Mouse (Mus musculus): ENCODE results near the gene Fam214a. TPM values are rescaled to one million over a fixed set of nuclear protein-coding genes. Genes with fewer than 3 reads are reported as not detected.

Gene Fam214a
- total RNA-seq, 2 experiments from 2014 or later: 2.6 to 5.7 TPM

DNA sequence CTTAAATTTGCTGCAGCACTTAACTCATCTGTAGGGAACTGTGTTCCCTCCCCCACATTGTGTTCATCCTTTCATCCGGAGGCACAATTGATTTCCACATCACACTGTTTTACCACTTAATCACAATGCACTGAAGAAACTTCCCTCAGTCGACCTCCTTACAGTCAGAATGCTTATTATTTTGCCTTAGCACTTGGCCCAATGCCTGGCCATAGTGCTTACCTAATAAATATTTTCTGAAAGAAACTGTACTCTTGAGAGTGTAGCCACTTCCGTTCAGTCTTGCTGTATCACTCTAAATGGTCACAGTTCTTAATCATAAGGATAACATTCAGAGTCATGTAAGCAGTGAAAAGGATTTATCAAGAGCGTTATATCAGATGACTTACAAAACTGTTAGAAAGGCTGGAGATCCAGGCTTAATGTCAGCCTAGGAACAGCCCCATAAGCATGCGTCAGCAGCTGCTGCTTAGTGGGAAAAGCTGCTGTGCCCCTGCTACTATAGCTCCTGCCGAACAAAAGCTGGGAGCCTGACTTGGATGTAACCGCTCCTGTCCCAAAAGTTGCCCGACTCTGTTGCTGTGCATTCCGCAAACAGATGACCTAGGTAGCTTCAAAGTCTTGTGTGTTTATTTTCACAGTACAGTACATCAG lies 112.1 kb downstream of the Fam214a start:
- no peak for ATAC-seq (replicated peaks; ENCODE audit: low FRiP score, low TSS enrichment, poor library complexity, severe bottlenecking)

DNA sequence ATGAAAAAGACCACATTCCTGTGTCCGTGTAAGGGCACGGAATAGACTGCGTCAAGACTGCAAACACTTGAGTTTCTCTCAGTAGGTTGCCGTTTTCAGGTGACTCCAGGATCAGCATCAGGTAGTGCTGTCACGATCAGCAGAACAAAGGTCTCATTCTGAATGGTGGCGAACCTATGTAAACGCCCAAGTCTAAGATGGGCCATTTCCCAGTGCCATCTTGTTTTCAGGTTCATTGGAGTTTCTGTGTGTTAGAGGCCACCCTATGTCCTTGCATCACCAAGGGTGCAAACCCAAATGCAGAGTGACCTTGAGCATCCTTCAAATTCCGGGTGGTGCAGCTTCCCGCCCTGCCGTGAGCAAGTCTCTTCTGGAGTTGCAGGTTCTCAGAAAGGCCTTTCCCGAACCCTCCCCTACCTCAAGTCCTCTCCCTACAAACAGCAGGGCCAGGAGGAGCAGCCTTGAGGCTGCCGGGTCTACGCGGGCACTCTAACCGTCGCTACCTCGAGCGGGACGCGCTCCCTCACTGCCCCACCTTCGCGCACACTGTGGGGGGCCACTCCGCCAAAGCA lies 117.9 kb downstream of the Fam214a start, which contains the start of gene Myo5a:
TSS of gene Myo5a (plus strand) at position 559 of the 572 bp plus-strand sequence.
- no peak for ATAC-seq (replicated peaks; ENCODE audit: low FRiP score, low TSS enrichment, poor library complexity, severe bottlenecking)

DNA sequence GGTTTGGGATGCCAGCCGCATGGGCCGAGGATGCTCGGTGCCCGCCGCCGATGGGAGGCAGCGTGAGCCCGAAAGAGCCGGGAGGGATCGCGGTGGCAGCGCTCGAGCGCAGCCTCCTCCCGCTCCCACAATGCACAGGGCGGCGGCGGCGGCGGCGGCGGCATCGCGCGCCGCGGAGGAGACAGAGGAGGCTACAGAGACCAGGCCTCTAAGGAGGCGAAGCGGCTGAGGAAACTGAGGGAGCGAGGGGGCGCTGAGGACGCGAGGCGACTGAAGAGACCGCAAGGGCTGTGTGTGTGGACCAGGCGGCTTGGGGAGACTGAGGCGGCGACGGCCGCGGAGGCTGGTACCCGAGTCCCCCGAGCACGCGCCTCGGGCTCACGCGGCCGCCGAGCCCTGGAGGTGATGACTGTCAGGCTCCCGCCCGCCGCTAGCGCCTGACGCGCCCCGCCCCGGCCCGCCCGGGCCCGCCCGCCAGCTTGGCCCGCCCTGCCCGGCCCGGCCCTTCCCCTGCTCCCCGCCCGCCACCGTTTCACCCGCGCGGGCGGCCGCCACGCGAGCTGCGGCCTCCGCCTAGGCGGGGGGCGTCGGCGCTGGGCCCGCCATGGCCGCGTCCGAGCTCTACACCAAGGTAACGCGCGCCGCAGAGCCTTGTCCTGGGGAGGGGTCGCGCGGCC lies 118.5 kb downstream of the Fam214a start:
- peak; percentile 87 for ATAC-seq (replicated peaks; ENCODE audit: low FRiP score, low TSS enrichment, poor library complexity, severe bottlenecking)

DNA sequence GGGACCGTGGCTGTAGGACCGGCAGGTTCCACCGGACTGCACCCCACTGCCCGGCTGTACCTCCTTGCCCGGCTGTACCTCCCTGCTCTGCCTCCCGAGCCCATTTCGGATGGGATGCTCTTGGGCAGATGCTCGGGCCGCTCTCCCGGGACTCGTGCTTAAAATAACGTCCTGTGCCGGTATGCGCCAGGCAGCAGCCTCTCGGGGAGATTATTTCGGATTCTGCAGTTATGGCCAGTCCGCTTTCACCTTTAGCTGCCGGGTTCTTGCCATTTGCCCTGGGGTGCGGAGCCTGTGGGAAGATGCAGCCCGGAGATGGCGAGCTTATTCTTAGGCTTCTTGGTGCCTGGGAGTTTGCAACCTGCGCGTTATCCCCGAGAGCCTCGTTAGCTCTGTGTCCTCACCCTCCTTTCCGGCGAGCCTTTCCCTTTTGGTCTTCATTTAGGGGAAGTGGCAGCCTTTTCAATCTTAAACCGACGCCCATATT lies 119.1 kb downstream of the Fam214a start:
- peak; percentile 42 for ATAC-seq (replicated peaks; ENCODE audit: low FRiP score, low TSS enrichment, poor library complexity, severe bottlenecking)

DNA sequence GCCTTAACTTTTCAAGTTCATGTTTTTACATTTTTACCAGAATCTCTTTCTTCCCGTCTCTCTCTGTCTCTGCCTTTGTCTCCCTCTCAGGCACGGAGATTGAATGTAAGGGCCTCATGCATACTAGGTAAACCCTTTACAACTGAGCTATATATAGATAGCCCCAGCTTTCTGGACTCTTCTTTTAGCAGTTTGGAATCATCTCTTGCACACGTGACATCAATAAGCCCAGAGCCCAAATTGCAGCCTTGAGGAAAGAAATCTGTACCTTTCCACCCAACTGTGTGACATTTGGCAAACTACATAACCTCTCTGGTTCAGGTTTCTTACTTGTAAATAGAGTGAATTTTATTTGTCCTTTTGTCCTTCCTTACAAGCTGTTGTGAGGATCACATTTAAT lies 119.7 kb downstream of the Fam214a start:
- ATAC-seq (replicated peaks; ENCODE audit: low FRiP score, low TSS enrichment, poor library complexity, severe bottlenecking): no peak

DNA sequence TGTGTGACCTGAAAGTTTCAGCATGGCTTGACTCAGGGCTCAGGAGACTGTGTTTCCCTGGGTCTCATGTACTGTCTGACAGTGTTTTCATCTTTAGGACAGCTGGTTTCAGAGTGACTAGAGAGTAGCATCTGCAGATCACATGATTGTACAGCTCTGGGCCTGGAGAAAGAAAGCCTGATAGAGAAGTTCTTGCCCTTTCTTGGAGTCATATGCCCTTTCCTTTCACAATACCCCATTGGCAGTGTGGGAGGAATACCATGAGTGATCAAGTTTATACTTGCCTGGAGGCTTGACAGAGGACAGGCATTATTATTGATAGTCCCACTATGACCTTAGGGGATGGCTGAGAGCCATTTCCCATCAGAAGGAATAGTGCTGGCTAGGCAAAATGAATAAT lies 124.5 kb downstream of the Fam214a start:
- ATAC-seq (replicated peaks; ENCODE audit: low FRiP score, low TSS enrichment, poor library complexity, severe bottlenecking): no peak

Other genes starting within 250 kb of the Fam214a start
- not detected in 2 replicates for gene Onecut1, start 91.0 kb upstream of the Fam214a start, total RNA-seq (2014; fragmentation: Nextera tagmentation)
- not detected in 2 replicates for gene Onecut1, start 91.0 kb upstream of the Fam214a start, total RNA-seq (2017)
- gene Arpp19, start 84.7 kb downstream of the Fam214a start, total RNA-seq (2014; fragmentation: Nextera tagmentation): 180 and 239 TPM in 2 replicates
- 112 and 152 TPM in 2 replicates for gene Arpp19, start 84.7 kb downstream of the Fam214a start, total RNA-seq (2017)
- gene Myo5a, start 118.1 kb downstream of the Fam214a start, total RNA-seq (2014; fragmentation: Nextera tagmentation): 7.5 and 10.4 TPM in 2 replicates
- gene Myo5a, start 118.1 kb downstream of the Fam214a start, total RNA-seq (2017): 14.4 and 22.2 TPM in 2 replicates